ENCODE assay signal across 12 mouse cellular contexts in genomic region chr11:84464571-84464970, GRCm38 (mm10). TPM values are rescaled to one million over a fixed set of nuclear protein-coding genes. Genes with fewer than 3 reads are reported as not detected.
A peak's percentile ranks its signal among the peaks of the same experiment; 100 is the strongest.
DNase-seq lines count a peak whose midpoint lies in the region; ATAC-seq lines count a peak whose summit lies in the region.
"Had no signal": no experiment of that assay in that cellular context is flagged by ENCODE, and none has a peak within 500 bp of the region (broad histone marks: within the 10 kb centered on the region; RNA-seq: fewer than 3 reads in every experiment).

No protein-coding gene starts in this region.

- no peaks in the 10 kb centered on the region for H3K27me3 ChIP-seq in hindbrain, embryonic 12.5 days
- H3K27me3 ChIP-seq in hindbrain, embryonic 10.5 days (ENCODE audit: insufficient read depth, poor library complexity, severe bottlenecking), result no peaks in the 10 kb centered on the region
- H3K27me3 ChIP-seq in midbrain, embryonic 15.5 days (replicated peaks), result no peaks in the 10 kb centered on the region
- H3K27me3 ChIP-seq: liver, embryonic 12.5 days had no signal

- peaks cover 4% of the 10 kb centered on the region; the same call in 1 of the 2 replicates for H3K4me1 ChIP-seq in hindbrain, embryonic 12.5 days
- H3K4me1 ChIP-seq in hindbrain, embryonic 10.5 days (replicated peaks), result no peaks in the 10 kb centered on the region
- no peaks in the 10 kb centered on the region for H3K4me1 ChIP-seq in midbrain, embryonic 15.5 days
- H3K4me1 ChIP-seq: liver, embryonic 12.5 days had no signal

- H3K4me2 ChIP-seq in hindbrain, embryonic 12.5 days (replicated peaks), result no peak overlapping the region
- no peak overlapping the region for H3K4me2 ChIP-seq in midbrain, embryonic 15.5 days
- H3K4me2 ChIP-seq: liver, embryonic 12.5 days had no signal

- H3K27ac ChIP-seq in hindbrain, embryonic 12.5 days, result peak overlapping the region; percentile 60
- H3K27ac ChIP-seq in hindbrain, embryonic 10.5 days, result no peak overlapping the region
- 0 out of 2 replicates have a peak overlapping the region, but pooled peaks have one; percentile 4 for H3K27ac ChIP-seq in midbrain, embryonic 15.5 days
- H3K27ac ChIP-seq: liver, embryonic 12.5 days had no signal

- DNase-seq in hindbrain, embryonic 10.5 days (ENCODE audit: low spot score), result no peak
- DNase-seq in right cerebral cortex, postnatal 10 days (ENCODE audit: low spot score in 2 of 2), result peak; percentile 25 to 35
- DNase-seq in right cerebral cortex, postnatal 25 days, result no peak
- no peak for DNase-seq in yolk sac, embryonic 10.5 days (ENCODE audit: low spot score)
- no peak for DNase-seq in heart, adult 18-20 months
- DNase-seq: cerebellum, adult 18-20 months; heart, postnatal 10 days; lung, postnatal 10 days had no signal

- H3K9me3 ChIP-seq in hindbrain, embryonic 12.5 days (replicated peaks), result no peaks in the 10 kb centered on the region
- H3K9me3 ChIP-seq in hindbrain, embryonic 10.5 days, result no peaks in the 10 kb centered on the region
- H3K9me3 ChIP-seq in midbrain, embryonic 15.5 days, result no peaks in the 10 kb centered on the region
- H3K9me3 ChIP-seq: liver, embryonic 12.5 days had no signal

- H3K4me3 ChIP-seq in hindbrain, embryonic 12.5 days, result no peak overlapping the region
- no peak overlapping the region for H3K4me3 ChIP-seq in hindbrain, embryonic 10.5 days
- H3K4me3 ChIP-seq in midbrain, embryonic 15.5 days, result no peak overlapping the region
- H3K4me3 ChIP-seq: liver, embryonic 12.5 days had no signal

- no peak for ATAC-seq in hindbrain, embryonic 12.5 days (ENCODE audit: low FRiP score)
- no peak for ATAC-seq in midbrain, embryonic 15.5 days (replicated peaks)
- ATAC-seq: activated CD4-positive, CD25-positive, alpha-beta regulatory T cell, adult 4 months; liver, embryonic 12.5 days had no signal

- peaks cover 10% of the 10 kb centered on the region; the same call in 1 of the 2 replicates for H3K36me3 ChIP-seq in hindbrain, embryonic 12.5 days
- peaks cover 34% of the 10 kb centered on the region for H3K36me3 ChIP-seq in hindbrain, embryonic 10.5 days
- no peaks in the 10 kb centered on the region for H3K36me3 ChIP-seq in midbrain, embryonic 15.5 days (replicated peaks)

- 69% methylated on average over 5 of the region's 5 CpGs for WGBS in hindbrain, embryonic 12.5 days
- WGBS in hindbrain, embryonic 10.5 days, result 94% methylated on average over 5 of the region's 5 CpGs
- 67% methylated on average over 5 of the region's 5 CpGs for WGBS in midbrain, embryonic 15.5 days

- H3K9ac ChIP-seq in hindbrain, embryonic 12.5 days, result no peak overlapping the region
- no peak overlapping the region for H3K9ac ChIP-seq in midbrain, embryonic 15.5 days
- H3K9ac ChIP-seq: liver, embryonic 12.5 days had no signal

RNA-seq across cellular contexts. Expression of gene Aatf, which starts 48.8 kb away (rescaled TPM):
- polyA plus RNA-seq in hindbrain, embryonic 12.5 days (2016; fragmentation: Nextera tagmentation; extraction: Ambion mirVana), result 53.2 and 55.6 TPM in 2 replicates
- 46.8 and 52.1 TPM in 2 replicates for polyA plus RNA-seq in hindbrain, embryonic 10.5 days (2016; fragmentation: Nextera tagmentation; extraction: Ambion mirVana)
- polyA plus RNA-seq in midbrain, embryonic 15.5 days (2015; fragmentation: Nextera tagmentation; extraction: Ambion mirVana), result 49.2 and 53.2 TPM in 2 replicates
- total RNA-seq in heart, adult 18-20 months (2021), result 10 to 100 TPM; 14.1 to 15.8 TPM

Comparison
In these comparisons a context has a peak if more than half of its experiments do, and no peak if none do; other contexts are left out.
1. DNase-seq: peak in right cerebral cortex, postnatal 10 days (2 of 2); none in hindbrain, embryonic 10.5 days (single experiment), right cerebral cortex, postnatal 25 days (single experiment), yolk sac, embryonic 10.5 days (single experiment) and heart, adult 18-20 months (0 of 2).